Mouse (Mus musculus) T-helper 2 cell (primary cell): ENCODE results near the gene Abhd12.

Source experiments
- in situ Hi-C: fragments of 300-600 bp; cut with MboI, MseI; formaldehyde crosslinking; loops from one replicate; pipeline ENCODE4 v1.15.1; 2025; ENCODE audit warnings: high pct_unique_total_duplicates

The Abhd12 gene

DNA sequence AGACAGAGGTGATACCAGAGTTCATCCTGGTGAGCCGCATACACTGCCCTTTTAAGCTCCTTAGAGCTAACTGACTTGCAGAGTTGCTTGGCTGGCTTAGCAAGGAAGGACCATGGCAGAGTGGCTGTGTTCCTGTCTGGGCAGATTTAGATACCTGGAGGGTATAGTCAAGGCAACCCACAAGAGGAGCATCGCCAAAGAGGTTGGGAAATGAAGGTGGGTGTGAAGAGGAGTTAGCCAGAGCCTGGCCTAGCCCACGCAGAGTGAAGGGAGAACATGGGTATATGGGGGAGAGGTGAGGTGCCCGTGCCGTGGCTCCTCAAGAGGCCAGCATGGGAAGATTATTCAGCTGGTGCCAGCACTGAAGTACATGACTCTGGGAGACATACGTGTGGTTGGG, 91.7 kb downstream of the Abhd12 start:
- in situ Hi-C loops: no loop called here

DNA sequence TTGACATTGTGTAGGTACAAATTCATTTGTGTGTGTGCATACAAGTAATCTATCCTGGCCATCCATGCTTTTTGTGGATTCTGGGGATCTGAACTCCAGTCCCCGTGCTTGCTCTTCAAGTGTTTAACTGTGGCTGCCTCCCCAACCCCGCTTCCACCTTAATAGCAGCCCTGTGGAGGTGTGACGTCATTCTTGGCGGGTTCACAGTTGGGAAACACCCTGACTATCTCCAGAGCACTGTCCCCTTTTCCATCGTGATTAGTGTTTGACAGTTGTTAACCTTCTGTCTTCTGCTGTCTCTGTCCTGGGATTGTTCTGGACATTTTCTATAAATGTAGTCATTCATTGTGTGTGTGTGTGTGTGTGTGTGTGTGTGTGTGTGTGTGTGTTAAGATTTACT, 93.9 kb downstream of the Abhd12 start:
- in situ Hi-C loops: no loop called here

DNA sequence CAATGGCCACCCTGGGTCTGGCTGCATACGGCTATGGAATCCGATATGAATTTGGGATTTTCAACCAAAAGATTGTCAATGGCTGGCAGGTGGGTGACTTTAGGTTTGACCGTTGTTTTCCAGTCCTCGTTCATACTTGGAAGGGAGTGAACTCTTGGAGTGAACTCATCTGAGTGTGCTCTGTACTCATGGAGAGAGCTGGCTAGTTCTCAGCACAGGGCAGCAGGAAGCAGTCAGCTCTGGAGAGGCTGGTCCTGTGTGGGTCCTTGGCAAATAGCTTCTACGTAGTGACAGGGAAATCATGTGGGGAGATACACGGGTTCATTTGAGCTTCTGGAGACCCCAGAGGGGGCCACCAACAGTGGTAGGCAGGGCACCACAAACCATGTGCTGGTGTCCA, 95.7 kb downstream of the Abhd12 start:
- in situ Hi-C loops: no loop called here

DNA sequence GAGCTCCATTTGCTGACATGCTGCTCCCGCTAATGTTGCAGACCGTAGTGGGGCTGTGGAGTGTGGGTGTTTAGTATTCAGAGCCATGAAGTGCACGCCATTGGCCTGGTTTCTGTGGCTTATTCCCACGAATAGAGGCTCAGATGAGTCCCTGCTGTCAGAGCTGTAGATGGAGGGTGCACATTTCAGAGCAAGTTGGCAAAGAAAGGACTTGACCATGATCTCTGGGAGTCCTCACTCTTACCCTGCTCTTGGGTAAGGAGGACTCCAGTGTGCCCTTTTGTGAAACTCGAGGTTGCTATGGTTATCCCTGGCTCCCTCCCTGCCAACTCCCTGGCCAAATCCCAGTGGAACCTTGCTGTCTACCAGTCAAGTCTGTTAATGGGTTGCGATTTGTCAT, 96.2 kb downstream of the Abhd12 start:
- in situ Hi-C loops: no loop called here

DNA sequence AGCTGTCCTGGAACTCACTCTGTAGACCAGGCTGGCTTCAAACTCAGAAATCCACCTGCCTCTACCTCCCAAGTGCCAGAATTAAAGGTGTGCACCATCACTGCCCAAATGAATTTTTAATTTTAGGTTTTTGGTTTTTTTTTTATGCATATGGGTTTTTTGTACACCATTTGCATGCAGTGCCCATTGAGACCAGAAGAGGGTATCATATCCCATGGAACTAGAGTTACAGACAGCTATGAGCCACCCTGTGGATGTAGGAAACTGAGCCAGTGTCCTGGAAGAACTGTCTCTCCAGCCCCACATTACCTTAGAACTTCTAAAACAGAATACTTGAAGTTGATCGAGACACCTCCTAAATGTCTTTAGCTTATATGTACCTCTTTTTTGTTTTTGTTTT, 101.5 kb downstream of the Abhd12 start:
- in situ Hi-C loops: no loop called here

DNA sequence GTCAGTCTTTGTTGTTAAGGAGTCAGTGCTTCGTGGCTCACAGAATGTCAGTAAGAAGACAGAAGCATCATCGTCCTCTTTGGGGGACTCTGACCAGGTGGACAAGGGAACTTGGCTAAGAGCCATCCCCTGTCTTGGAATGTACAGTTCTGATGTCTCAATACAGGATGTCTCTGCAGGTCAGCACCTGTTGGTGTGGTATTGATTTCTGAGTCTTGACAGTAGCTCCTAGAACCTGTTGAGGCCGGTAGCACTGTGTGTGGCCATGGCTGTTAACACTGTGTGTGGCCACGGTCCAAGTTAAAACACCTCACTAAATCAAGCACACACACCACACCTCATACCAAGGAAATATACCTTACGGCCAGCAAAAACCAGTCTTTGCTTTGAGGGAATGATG, 103.9 kb downstream of the Abhd12 start:
- in situ Hi-C loops: no loop called here

DNA sequence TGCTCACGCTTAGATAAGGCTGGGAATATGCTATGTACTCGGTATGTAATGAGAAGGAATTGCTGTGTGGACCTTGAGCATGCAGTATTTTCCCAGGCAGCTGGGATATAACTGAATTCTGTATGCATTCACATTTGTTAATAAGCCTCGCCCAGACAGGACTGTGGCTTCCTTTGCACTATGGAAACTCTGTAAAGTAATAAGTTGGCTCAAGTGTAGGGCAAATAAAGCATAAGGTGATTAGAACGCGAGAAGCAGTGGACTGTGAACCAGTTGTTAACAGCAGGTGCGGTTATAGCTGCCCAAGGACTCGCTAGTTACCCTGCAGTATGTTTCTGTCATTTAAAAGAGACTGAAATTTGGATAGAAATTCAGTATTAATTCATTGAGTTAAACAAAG, 106.5 kb downstream of the Abhd12 start:
- in situ Hi-C loops: loop anchor here (25.0 kb wide), 2 partner anchors 486 to 1964 kb away; partner anchors contain the start of genes Cox4i2 and Gm10130

DNA sequence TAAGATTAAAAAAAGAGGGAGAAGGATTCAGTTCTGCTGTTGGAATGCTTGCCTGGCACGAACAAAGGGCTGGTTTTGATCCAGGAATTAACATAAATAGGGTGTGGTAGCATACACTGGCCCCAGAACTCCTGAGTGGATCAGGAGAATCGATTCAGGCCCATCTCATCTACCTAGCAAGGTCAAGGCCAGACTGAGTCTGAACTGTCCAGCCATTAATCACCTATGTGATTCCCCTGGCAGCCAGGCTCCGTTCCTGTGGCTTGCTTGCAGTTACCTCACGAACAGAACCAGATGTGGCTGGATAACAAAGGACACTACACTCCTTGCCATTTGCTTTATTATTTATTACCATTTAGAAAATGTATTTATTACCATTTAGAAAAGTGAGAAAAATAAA, 111.2 kb downstream of the Abhd12 start:
- in situ Hi-C loops: loop anchor here (5.0 to 25.0 kb wide), 4 partner anchors 104 to 1969 kb away; partner anchors contain the start of genes Cox4i2 and Gm10130

DNA sequence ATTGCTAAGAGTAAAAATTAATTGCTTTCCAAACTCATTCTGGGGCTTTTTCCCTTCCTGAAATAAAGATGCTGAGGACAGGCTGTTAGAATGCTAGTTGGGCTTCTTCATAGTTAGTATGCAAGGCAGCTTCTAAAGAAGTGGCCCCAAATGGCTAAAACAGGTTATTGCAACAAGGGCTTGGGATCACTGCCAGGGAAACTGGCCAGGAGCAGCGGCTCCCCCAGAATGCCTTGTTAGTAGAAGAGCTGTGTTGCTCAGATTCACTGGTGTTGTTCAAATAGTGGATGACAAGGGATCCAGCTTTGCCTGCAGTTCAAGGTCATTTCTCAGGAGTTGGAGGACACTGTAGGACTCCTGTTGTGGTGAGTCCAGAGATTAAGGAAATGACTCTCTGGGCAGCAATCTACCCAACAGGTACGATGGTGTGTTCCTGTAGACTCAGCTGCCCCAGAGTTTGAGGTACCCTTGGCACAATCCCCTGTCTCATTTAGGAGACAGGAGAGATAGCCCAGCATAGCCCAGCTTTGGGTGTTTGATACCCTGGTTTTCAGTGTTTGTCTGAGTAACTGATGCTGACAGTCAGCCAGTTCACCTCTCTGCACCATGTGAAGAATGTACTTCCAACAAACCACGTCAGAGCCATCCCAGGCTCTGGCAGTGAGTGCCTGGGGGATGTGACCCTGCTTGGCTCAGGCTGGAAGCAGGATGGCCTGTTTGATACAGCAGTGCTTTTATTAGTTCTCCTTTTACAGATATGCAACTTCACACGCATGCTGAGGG, 115.6 kb downstream of the Abhd12 start:
- in situ Hi-C loops: loop anchor here (5.0 to 25.0 kb wide), 3 partner anchors 37 to 1973 kb away; partner anchors contain the start of genes Cox4i2 and Gm10130

DNA sequence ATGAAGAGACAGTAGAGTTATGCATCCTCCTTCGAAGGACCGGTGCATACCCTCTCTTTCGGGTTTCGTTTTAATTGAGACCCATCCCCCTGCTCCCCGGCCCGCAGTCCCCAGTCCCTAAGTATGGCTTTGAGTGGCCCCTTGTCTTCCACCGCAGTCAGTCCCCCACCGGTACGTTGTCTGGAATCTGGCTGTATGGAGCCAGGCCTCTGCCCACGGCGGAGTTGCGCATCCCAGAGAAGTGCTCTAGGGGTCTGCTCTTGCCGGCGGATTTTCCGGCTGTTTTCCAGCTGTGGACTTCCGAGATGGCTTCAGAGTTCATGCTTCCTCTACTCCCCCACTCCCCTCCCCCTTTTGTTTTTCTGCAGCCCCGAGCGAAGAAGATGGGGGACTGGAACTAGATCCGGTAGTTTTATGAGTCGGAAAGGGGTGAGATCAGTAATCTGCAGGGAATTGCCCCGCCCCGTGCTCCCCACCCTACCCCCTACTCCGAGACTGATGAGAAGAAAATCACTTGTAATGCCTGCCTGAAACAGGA, 117.2 kb downstream of the Abhd12 start:
- in situ Hi-C loops: loop anchor here (5.0 to 25.0 kb wide), 3 partner anchors 35 to 1975 kb away; partner anchors contain the start of genes Cox4i2 and Gm10130

DNA sequence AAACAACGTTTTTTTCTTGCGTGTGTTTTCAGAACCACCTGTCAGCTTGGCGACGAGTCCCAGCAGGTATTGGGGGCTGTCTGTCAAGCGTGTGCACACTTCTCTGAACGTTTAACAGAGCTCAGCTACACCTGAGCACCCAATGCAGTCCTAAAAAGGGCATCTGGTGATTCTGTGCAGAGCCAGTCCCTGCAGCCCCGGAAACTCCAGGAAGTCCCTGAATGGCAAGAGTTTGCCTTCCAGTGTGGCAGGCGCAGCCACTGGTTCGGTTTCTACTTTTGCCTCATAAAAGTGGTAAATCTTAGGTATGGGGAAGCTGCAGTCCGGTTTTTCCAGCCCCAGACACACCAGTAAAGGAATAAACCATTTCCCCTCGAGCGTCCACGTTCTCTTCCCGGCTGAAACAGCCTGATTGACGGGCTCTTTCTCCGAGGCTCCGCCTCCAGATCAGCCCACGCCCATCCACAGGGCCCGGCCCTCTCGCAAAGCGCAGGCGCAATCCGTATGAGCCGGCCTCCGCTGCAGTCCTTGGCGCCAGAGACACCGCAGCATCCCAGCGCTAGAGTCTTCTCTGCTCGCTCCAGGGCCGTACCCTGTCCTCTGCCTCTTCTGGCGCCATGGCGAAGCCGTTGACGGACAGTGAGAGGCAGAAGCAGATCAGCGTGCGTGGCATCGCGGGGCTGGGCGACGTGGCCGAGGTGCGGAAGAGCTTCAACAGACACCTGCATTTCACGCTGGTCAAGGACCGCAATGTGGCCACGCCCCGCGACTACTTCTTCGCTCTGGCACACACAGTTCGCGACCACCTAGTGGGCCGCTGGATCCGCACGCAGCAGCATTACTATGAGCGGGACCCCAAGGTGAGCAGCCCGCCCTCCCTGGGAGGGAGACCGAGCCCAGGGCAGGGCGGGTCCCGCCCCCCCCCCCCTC, 118.0 kb downstream of the Abhd12 start, which contains the start of gene Pygb:
TSS of gene Pygb (plus strand) at position 485 of the 930 bp plus-strand sequence.
- in situ Hi-C loops: loop anchor here (5.0 to 25.0 kb wide), 3 partner anchors 34 to 1976 kb away; partner anchors contain the start of genes Cox4i2 and Gm10130

DNA sequence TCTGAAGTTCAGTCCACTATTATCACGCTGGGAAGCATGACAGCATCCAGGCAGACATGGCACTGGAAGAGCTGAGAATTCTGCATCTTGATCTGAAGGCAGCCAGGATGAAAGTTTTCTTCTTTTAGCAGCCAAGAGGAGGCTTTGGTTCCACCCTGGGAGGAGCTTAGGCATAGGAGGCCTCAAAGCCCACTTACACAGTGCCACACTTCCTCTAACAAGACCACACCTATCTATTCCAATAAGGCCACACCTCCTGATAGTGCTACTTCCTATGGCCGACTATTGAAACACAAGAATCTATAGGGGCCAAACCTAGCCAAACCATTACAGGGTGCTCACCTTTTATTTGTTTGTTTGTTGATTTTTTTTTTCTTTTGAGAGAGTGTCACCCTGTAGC, 121.7 kb downstream of the Abhd12 start:
- in situ Hi-C loops: loop anchor here (25.0 kb wide), 2 partner anchors 470 to 1980 kb away; partner anchors contain the start of genes Cox4i2 and Gm10130
